Mouse (Mus musculus) retina, adult 2 months (tissue): ENCODE measurements around the gene Lgals8.

ENCODE experiments used
- DNase-seq: peaks from one replicate; pipeline ENCODE4 v3.0.0-alpha.2; 2012; ENCODE audit warnings: low read depth, low spot score

Lgals8 gene

GRCm38 (mm10) chr13:12460881-12461729 is 3.6 kb downstream of the Lgals8 start:
- DNase-seq: peak; percentile 78

GRCm38 (mm10) chr13:12460443-12460842 is 4.3 kb downstream of the Lgals8 start:
- DNase-seq: no peak

- DNase-seq: no peak
These were observed 8.0 kb downstream of the Lgals8 start for GRCm38 (mm10) chr13:12456711-12457110.

- no peak for DNase-seq
These were observed 9.9 kb downstream of the Lgals8 start for GRCm38 (mm10) chr13:12454686-12455390.

- no peak for DNase-seq
These were observed 11.6 kb downstream of the Lgals8 start for GRCm38 (mm10) chr13:12453150-12453549.

GRCm38 (mm10) chr13:12442008-12442587 is 22.6 kb downstream of the Lgals8 start:
- DNase-seq: no peak

GRCm38 (mm10) chr13:12440813-12441212 is 23.9 kb downstream of the Lgals8 start:
- DNase-seq: no peak

- no peak for DNase-seq
These were observed 25.2 kb downstream of the Lgals8 start for GRCm38 (mm10) chr13:12439586-12439985.

GRCm38 (mm10) chr13:12433843-12434242 is 30.9 kb downstream of the Lgals8 start:
- DNase-seq: no peak

GRCm38 (mm10) chr13:12428556-12428955 is 36.2 kb downstream of the Lgals8 start:
- no peak for DNase-seq

GRCm38 (mm10) chr13:12420596-12420995 is 44.1 kb downstream of the Lgals8 start:
- no peak for DNase-seq

- no peak for DNase-seq
These were observed 52.7 kb downstream of the Lgals8 start for GRCm38 (mm10) chr13:12412016-12412415.

GRCm38 (mm10) chr13:12408343-12409066 is 56.2 kb downstream of the Lgals8 start:
- DNase-seq: no peak

- DNase-seq: no peak
These were observed 69.2 kb downstream of the Lgals8 start for GRCm38 (mm10) chr13:12395571-12395970.

GRCm38 (mm10) chr13:12394609-12395505 is 69.9 kb downstream of the Lgals8 start, which contains the start of gene Heatr1:
TSS of gene Heatr1 (plus strand) at chr13:12395027.
- peak; percentile 100 for DNase-seq
